Mouse (Mus musculus) forebrain, embryonic 16.5 days (tissue): ENCODE results near the gene Ilf2. TPM values are rescaled to one million over a fixed set of nuclear protein-coding genes. Genes with fewer than 3 reads are reported as not detected.

Experiments used
- ATAC-seq: fragments of 200-750 bp; cut with Nextera tagmentation; 2 replicates; pipeline ENCODE4 v1.8.0; 2017; ENCODE audit warnings: mild to moderate bottlenecking, moderate library complexity
- H3K27ac ChIP-seq: fragments of 300-500 bp; sonication (generic); 2 replicates; pipeline ENCODE4 v1.5.1; 2014; ENCODE audit warnings: low read length, control low read depth
- H3K27me3 ChIP-seq: fragments of 300-500 bp; sonication (generic); replicated peaks from 2 replicates; pipeline ENCODE4 v1.6.1; 2014; ENCODE audit warnings: low read length; ENCODE audit not compliant: control insufficient read depth, insufficient read depth
- H3K36me3 ChIP-seq: fragments of 300-500 bp; sonication (generic); 2 replicates; pipeline ENCODE4 v1.6.1; 2014; ENCODE audit not compliant: control insufficient read depth, insufficient read depth
- H3K4me1 ChIP-seq: fragments of 300-500 bp; sonication (generic); replicated peaks from 2 replicates; pipeline ENCODE4 v1.6.1; 2014; ENCODE audit warnings: low read length; ENCODE audit not compliant: control insufficient read depth, insufficient read depth
- H3K4me2 ChIP-seq: fragments of 300-500 bp; sonication (generic); 2 replicates; pipeline ENCODE4 v1.6.1; 2014; ENCODE audit warnings: mild to moderate bottlenecking, low read length, control low read depth
- H3K4me3 ChIP-seq: fragments of 300-500 bp; sonication (generic); replicated peaks from 2 replicates; pipeline ENCODE4 v1.5.1; 2014; ENCODE audit warnings: mild to moderate bottlenecking, low read length, control low read depth
- H3K9ac ChIP-seq: fragments of 300-500 bp; sonication (generic); replicated peaks from 2 replicates; pipeline ENCODE4 v1.6.1; 2014; ENCODE audit warnings: low read depth, low read length, control low read depth
- H3K9me3 ChIP-seq: fragments of 300-500 bp; sonication (generic); 2 replicates; pipeline ENCODE4 v1.6.1; 2016; ENCODE audit warnings: low read length; ENCODE audit not compliant: control insufficient read depth
- WGBS: fragments of 180-500 bp; shearing (Covaris S2); extraction: QIAGEN DNeasy Blood & Tissue Kit; methylation state at CpG from one replicate; pipeline ENCODE4 v1.1.7; 2014; 5-methylcytosine and 5-hydroxymethylcytosine counted together
- polyA plus RNA-seq: library from polyadenylated mRNA; unstranded; fragments of >200 nt; fragmentation: Nextera tagmentation; extraction: Ambion mirVana; gene quantifications from 2 replicates; pipeline ENCODE4 v1.2.1, GENCODE M21; 2015

Ilf2 gene
- 331 and 336 TPM in 2 replicates for polyA plus RNA-seq

GRCm38 (mm10) chr3:90475831-90476611 is at the start of gene Ilf2:
TSS of gene Ilf2 (plus strand) at chr3:90476126.
- Histone ChIP-seq H3K9ac (peak within 1 kb of the TSS; percentile 97), H3K4me3 (peak within 1 kb of the TSS; percentile 94)
- ATAC-seq = peak; percentile 99

GRCm38 (mm10) chr3:90427574-90427973 is 48.4 kb upstream of the Ilf2 start:
- WGBS = 60% methylated on average over 1 of the region's 1 CpGs
- no peak for ATAC-seq
- no peak overlapping the region for H3K9ac ChIP-seq
- no peak overlapping the region for H3K27ac ChIP-seq
- H3K4me1 ChIP-seq = peaks cover 20% of the 10 kb centered on the region
- H3K36me3 ChIP-seq = peaks cover 4% of the 10 kb centered on the region
- no peak overlapping the region for H3K4me3 ChIP-seq
- H3K4me2 ChIP-seq = no peak overlapping the region
- H3K27me3 ChIP-seq = no peaks in the 10 kb centered on the region
- H3K9me3 ChIP-seq = no peaks in the 10 kb centered on the region

More at GRCm38 (mm10) chr3:90475831-90476611, at the start of gene Ilf2:
- Histone ChIP-seq H3K4me1 (peaks cover 12% of the 10 kb centered on the region), H3K4me2 (peak within 1 kb of the TSS; percentile 82), H3K36me3 (peaks cover 22% of the 10 kb centered on the region), H3K9me3 (no peaks in the 10 kb centered on the region), H3K27ac (peak within 1 kb of the TSS; percentile 97), H3K27me3 (no peaks in the 10 kb centered on the region)
- under 1% methylated on average over 45 of the region's 45 CpGs for WGBS

- H3K4me1 ChIP-seq = peaks cover 22% of the 10 kb centered on the region
- H3K27me3 ChIP-seq = no peaks in the 10 kb centered on the region
- no peak overlapping the region for H3K4me2 ChIP-seq
- no peak overlapping the region for H3K27ac ChIP-seq
- H3K9me3 ChIP-seq = no peaks in the 10 kb centered on the region
- H3K36me3 ChIP-seq = peaks cover 4% of the 10 kb centered on the region
- 91% methylated on average over 6 of the region's 6 CpGs for WGBS
- no peak overlapping the region for H3K4me3 ChIP-seq
- ATAC-seq = no peak
- H3K9ac ChIP-seq = no peak overlapping the region
Observed at GRCm38 (mm10) chr3:90428186-90428585, 47.7 kb upstream of the Ilf2 start.

- H3K4me2 ChIP-seq = no peak overlapping the region
Observed at GRCm38 (mm10) chr3:90429576-90429975, 46.4 kb upstream of the Ilf2 start.

GRCm38 (mm10) chr3:90432348-90432747 is 43.6 kb upstream of the Ilf2 start:
- H3K27ac ChIP-seq = no peak overlapping the region
- H3K9me3 ChIP-seq = no peaks in the 10 kb centered on the region
- H3K36me3 ChIP-seq = no peaks in the 10 kb centered on the region
- H3K27me3 ChIP-seq = no peaks in the 10 kb centered on the region
- H3K9ac ChIP-seq = peak overlapping the region; percentile 91
- no peak for ATAC-seq
- WGBS = 7% methylated on average over 2 of the region's 2 CpGs
- H3K4me2 ChIP-seq = peak overlapping the region; percentile 78
- peak overlapping the region; percentile 82 for H3K4me3 ChIP-seq
- peaks cover 26% of the 10 kb centered on the region for H3K4me1 ChIP-seq

More at GRCm38 (mm10) chr3:90429576-90429975, 46.4 kb upstream of the Ilf2 start:
- no peak overlapping the region for H3K9ac ChIP-seq
- no peak overlapping the region for H3K27ac ChIP-seq
- 89% methylated on average over 3 of the region's 3 CpGs for WGBS
- H3K9me3 ChIP-seq = no peaks in the 10 kb centered on the region
- no peaks in the 10 kb centered on the region for H3K27me3 ChIP-seq
- peaks cover 26% of the 10 kb centered on the region for H3K4me1 ChIP-seq
- H3K4me3 ChIP-seq = no peak overlapping the region
- ATAC-seq = no peak
- H3K36me3 ChIP-seq = no peaks in the 10 kb centered on the region

GRCm38 (mm10) chr3:90432811-90433219 is 43.1 kb upstream of the Ilf2 start:
- H3K27me3 ChIP-seq = no peaks in the 10 kb centered on the region
- 0% methylated on average over 10 of the region's 12 CpGs for WGBS
- ATAC-seq = peak; percentile 11; the same call in 1 of the 2 replicates

GRCm38 (mm10) chr3:90433381-90434020 is 42.4 kb upstream of the Ilf2 start, which contains the start of gene Ints3:
TSS of gene Ints3 (minus strand) at chr3:90433622.
- peaks cover 26% of the 10 kb centered on the region for H3K4me1 ChIP-seq
- peak within 1 kb of the TSS; percentile 78 for H3K4me2 ChIP-seq
- under 1% methylated on average over 51 of the region's 52 CpGs for WGBS
- peak within 1 kb of the TSS; percentile 91 for H3K9ac ChIP-seq
- H3K9me3 ChIP-seq = no peaks in the 10 kb centered on the region
- H3K4me3 ChIP-seq = peak within 1 kb of the TSS; percentile 82
- H3K27ac ChIP-seq = peak within 1 kb of the TSS; percentile 95
- H3K27me3 ChIP-seq = no peaks in the 10 kb centered on the region
- ATAC-seq = peak; percentile 100
- H3K36me3 ChIP-seq = no peaks in the 10 kb centered on the region

More at GRCm38 (mm10) chr3:90432811-90433219, 43.1 kb upstream of the Ilf2 start:
- peak overlapping the region; percentile 82 for H3K4me3 ChIP-seq
- peak overlapping the region; percentile 95 for H3K27ac ChIP-seq
- H3K9ac ChIP-seq = peak overlapping the region; percentile 91
- H3K9me3 ChIP-seq = no peaks in the 10 kb centered on the region
- peak overlapping the region; percentile 78 for H3K4me2 ChIP-seq
- H3K4me1 ChIP-seq = peaks cover 26% of the 10 kb centered on the region
- H3K36me3 ChIP-seq = no peaks in the 10 kb centered on the region

- Histone ChIP-seq H3K9me3 (no peaks in the 10 kb centered on the region), H3K27ac (no peak overlapping the region), H3K4me1 (peaks cover 26% of the 10 kb centered on the region), H3K4me2 (peak overlapping the region; percentile 75), H3K36me3 (no peaks in the 10 kb centered on the region), H3K4me3 (peak overlapping the region; percentile 82), H3K27me3 (no peaks in the 10 kb centered on the region), H3K9ac (peak overlapping the region; percentile 48)
- whole genome bisulfite sequencing = 50% methylated on average over 11 of the region's 11 CpGs
- no peak for ATAC-seq
Observed at GRCm38 (mm10) chr3:90434073-90434730, 41.7 kb upstream of the Ilf2 start.

GRCm38 (mm10) chr3:90437131-90437530 is 38.8 kb upstream of the Ilf2 start:
- H3K9ac ChIP-seq = no peak overlapping the region
- H3K4me1 ChIP-seq = peaks cover 11% of the 10 kb centered on the region
- no peak overlapping the region for H3K4me2 ChIP-seq
- H3K36me3 ChIP-seq = no peaks in the 10 kb centered on the region
- H3K27me3 ChIP-seq = no peaks in the 10 kb centered on the region
- no peak for ATAC-seq
- WGBS = 79% methylated on average over 4 of the region's 4 CpGs
- H3K4me3 ChIP-seq = no peak overlapping the region
- H3K9me3 ChIP-seq = no peaks in the 10 kb centered on the region
- H3K27ac ChIP-seq = no peak overlapping the region
